Mouse (Mus musculus) E14TG2a.4 (cell line): ENCODE data around the gene Bcas3.

Source experiments
- CTCF ChIP-seq: conservative IDR thresholded peaks from 2 replicates; pipeline ENCODE4 v1.5.1; 2014; ENCODE audit warnings: low read length
- NANOG ChIP-seq: IDR thresholded peaks from 2 replicates; pipeline ENCODE4 v1.6.1; 2014; ENCODE audit warnings: borderline replicate concordance, low read length, mixed read lengths

DNA sequence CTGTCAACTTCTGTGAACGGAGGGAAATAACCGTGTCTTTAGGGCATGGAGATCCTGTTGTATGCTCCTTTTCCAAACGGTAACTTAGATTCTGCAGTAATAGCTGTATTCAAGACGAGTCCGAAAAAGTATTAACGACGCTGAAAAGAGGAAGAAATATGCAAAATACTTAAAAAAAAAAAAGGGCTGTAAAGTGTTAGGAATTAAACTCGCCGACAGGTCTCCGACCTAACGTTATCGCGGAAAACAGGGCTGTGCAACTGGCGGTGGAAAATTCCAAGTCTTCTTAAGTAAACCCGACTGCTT, 42.6 kb upstream of the Bcas3 start:
- TF ChIP-seq CTCF (no peak), NANOG (no peak)
